ENCODE assay signal across 11 mouse cellular contexts in the genomic region with DNA sequence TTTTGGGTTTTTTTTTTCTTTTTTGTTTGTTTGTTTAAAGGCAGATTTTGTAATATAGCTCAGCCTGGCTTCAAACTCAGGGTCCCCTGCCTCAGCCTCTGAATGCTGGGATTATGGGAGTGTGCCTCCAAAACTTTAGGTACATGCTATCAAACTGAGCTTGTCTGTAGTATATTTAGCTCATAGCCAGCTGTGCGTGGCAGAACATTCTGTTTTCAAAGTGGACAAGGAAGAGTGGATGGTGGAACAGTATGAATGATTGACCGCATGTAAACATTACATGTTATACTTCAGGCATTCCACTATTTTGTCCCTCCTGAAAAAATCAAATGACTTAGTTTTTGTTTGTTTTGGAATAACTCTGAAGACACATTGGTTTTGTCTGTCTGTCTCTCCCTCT.
"Had no signal": no experiment of that assay in that cellular context is flagged by ENCODE, and none has a peak within 500 bp of the region (broad histone marks: within the 10 kb centered on the region; RNA-seq: fewer than 3 reads in every experiment).

No protein-coding gene starts in this region.

- H3K9ac ChIP-seq: limb, embryonic 12.5 days; liver, embryonic 14.5 days; midbrain, embryonic 13.5 days; stomach, embryonic 15.5 days had no signal

- H3K4me3 ChIP-seq: limb, embryonic 12.5 days; midbrain, embryonic 13.5 days; stomach, embryonic 15.5 days had no signal

- DNase-seq: kidney, postnatal 25 days; liver; lung, adult 2 months; lung, postnatal 36 days; right cerebral cortex, postnatal 14 days; thymus, postnatal 36 days had no signal

- H3K27me3 ChIP-seq: limb, embryonic 12.5 days; midbrain, embryonic 13.5 days; stomach, embryonic 15.5 days had no signal

- H3K36me3 ChIP-seq: stomach, embryonic 15.5 days had no signal

- H3K27ac ChIP-seq: limb, embryonic 12.5 days; liver, embryonic 14.5 days; midbrain, embryonic 13.5 days; stomach, embryonic 15.5 days had no signal

- H3K4me1 ChIP-seq: limb, embryonic 12.5 days; midbrain, embryonic 13.5 days; stomach, embryonic 15.5 days had no signal

- H3K9me3 ChIP-seq: limb, embryonic 12.5 days; midbrain, embryonic 13.5 days; stomach, embryonic 15.5 days had no signal

- H3K4me2 ChIP-seq: limb, embryonic 12.5 days; midbrain, embryonic 13.5 days; stomach, embryonic 15.5 days had no signal

- ATAC-seq: lung, postnatal 0 days; midbrain, embryonic 13.5 days had no signal
